Mouse (Mus musculus) stomach, postnatal 0 days (tissue): ENCODE measurements around the gene Apobec1. TPM values are rescaled to one million over a fixed set of nuclear protein-coding genes. Genes with fewer than 3 reads are reported as not detected.
"Not testable (repeated sequence)": the region's sequence is repeated elsewhere in the genome, so short reads cannot be mapped to it uniquely, and the experiment has no call there.

Source experiments
- ATAC-seq: fragments of 200-750 bp; cut with Nextera tagmentation; 2 replicates; pipeline ENCODE4 v1.8.0; 2017; ENCODE audit not compliant: low FRiP score, low TSS enrichment
- DNase-seq: peaks from one replicate; pipeline ENCODE4 v3.0.0-alpha.2; 2016; ENCODE audit warnings: low spot score
- H3K27ac ChIP-seq: fragments of 300-500 bp; sonication (generic); replicated peaks from 2 replicates; pipeline ENCODE4 v1.5.1; 2014; ENCODE audit warnings: mild to moderate bottlenecking, control low read depth
- H3K27me3 ChIP-seq: fragments of 300-500 bp; sonication (generic); 2 replicates; pipeline ENCODE4 v1.6.1; 2014; ENCODE audit warnings: low read length; ENCODE audit not compliant: control insufficient read depth, insufficient read depth
- H3K36me3 ChIP-seq: fragments of 300-500 bp; sonication (generic); 2 replicates; pipeline ENCODE4 v1.6.1; 2014; ENCODE audit warnings: low read length, mixed read lengths; ENCODE audit not compliant: control insufficient read depth, insufficient read depth
- H3K4me1 ChIP-seq: fragments of 300-500 bp; sonication (generic); replicated peaks from 2 replicates; pipeline ENCODE4 v1.6.1; 2014; ENCODE audit warnings: antibody characterized with exemption; ENCODE audit not compliant: control insufficient read depth, insufficient read depth
- H3K4me2 ChIP-seq: fragments of 300-500 bp; sonication (generic); replicated peaks from 2 replicates; pipeline ENCODE4 v1.6.1; 2014; ENCODE audit warnings: low read depth, mild to moderate bottlenecking, control low read depth, moderate library complexity
- H3K4me3 ChIP-seq: fragments of 300-500 bp; sonication (generic); 2 replicates; pipeline ENCODE4 v1.5.1; 2014; ENCODE audit warnings: low read depth, low read length, control low read depth
- H3K9ac ChIP-seq: fragments of 300-500 bp; sonication (generic); 2 replicates; pipeline ENCODE4 v1.6.1; 2014; ENCODE audit warnings: mild to moderate bottlenecking, low read length, control low read depth, mixed read lengths
- H3K9me3 ChIP-seq: fragments of 300-500 bp; sonication (generic); 2 replicates; pipeline ENCODE4 v1.6.1; 2016; ENCODE audit warnings: low read length; ENCODE audit not compliant: control insufficient read depth
- CTCF ChIP-seq: IDR thresholded peaks from 2 replicates; pipeline ENCODE4 v1.5.1; 2016; ENCODE audit warnings: antibody characterized with exemption, low read depth, mild to moderate bottlenecking, moderate library complexity
- EP300 ChIP-seq: optimal IDR thresholded peaks from 2 replicates; pipeline ENCODE3; 2016; ENCODE audit warnings: antibody characterized with exemption
- WGBS: fragments of 180-500 bp; shearing (Covaris S2); extraction: QIAGEN DNeasy Blood & Tissue Kit; methylation state at CpG from one replicate; pipeline ENCODE4 v1.1.7; 2014; 5-methylcytosine and 5-hydroxymethylcytosine counted together
- polyA plus RNA-seq: library from polyadenylated mRNA; unstranded; fragments of >200 nt; fragmentation: Nextera tagmentation; extraction: Ambion mirVana; gene quantifications from 2 replicates; pipeline ENCODE4 v1.2.1, GENCODE M21; 2015

The Apobec1 gene
- polyA plus RNA-seq = 7.3 and 7.8 TPM in 2 replicates

DNA sequence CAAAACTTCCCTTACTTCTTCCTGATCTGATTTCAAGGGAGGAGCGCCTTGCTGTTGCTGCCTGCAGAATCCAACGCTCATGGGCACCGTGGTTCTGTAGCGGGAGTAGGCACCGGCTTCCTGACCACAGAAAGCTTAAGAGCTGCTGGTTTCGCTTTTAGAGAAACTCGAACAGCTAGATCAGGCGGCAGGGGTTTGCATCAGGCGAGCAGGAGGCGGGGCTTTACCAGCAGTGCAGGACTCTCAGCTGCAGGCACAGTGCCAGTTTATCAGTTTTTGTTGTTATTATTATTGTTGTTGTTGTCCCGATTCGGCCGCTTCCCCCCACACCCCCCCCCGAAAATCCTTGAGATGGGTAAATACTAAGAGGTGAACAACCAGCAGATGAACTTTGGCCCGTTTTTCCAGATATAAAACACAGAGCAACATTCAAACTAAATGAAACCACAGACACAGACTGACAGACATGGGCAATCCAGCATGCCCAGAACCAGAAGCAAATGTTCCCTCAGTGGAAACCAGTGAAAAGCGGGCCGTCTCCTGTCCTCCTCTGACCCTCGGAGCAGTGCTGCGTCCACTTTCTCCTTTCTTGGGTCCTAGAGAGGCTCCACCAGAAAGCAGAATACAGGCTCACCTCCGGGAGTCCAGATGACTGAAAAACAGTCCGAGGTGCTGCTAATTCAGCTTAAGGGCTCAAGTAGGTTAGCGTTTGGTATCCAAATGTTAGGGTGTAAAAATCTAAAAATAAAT, at the start of gene Apobec1:
Gene Apobec1 (minus strand): TSS at position 203 of the 750 bp plus-strand sequence.
- no peak for TF ChIP-seq EP300
- TF ChIP-seq CTCF = no peak
- ATAC-seq (peak; percentile 88), DNase-seq (peak; percentile 79)
- Histone ChIP-seq H3K9me3 (no peaks in the 10 kb centered on the region), H3K4me2 (peak within 1 kb of the TSS; percentile 58), H3K9ac (peak within 1 kb of the TSS; percentile 61), H3K36me3 (no peaks in the 10 kb centered on the region), H3K27ac (peak within 1 kb of the TSS; percentile 88), H3K4me1 (no peaks in the 10 kb centered on the region), H3K27me3 (no peaks in the 10 kb centered on the region), H3K4me3 (peak within 1 kb of the TSS; percentile 55)
- WGBS = 1% methylated on average over 22 of the region's 22 CpGs

DNA sequence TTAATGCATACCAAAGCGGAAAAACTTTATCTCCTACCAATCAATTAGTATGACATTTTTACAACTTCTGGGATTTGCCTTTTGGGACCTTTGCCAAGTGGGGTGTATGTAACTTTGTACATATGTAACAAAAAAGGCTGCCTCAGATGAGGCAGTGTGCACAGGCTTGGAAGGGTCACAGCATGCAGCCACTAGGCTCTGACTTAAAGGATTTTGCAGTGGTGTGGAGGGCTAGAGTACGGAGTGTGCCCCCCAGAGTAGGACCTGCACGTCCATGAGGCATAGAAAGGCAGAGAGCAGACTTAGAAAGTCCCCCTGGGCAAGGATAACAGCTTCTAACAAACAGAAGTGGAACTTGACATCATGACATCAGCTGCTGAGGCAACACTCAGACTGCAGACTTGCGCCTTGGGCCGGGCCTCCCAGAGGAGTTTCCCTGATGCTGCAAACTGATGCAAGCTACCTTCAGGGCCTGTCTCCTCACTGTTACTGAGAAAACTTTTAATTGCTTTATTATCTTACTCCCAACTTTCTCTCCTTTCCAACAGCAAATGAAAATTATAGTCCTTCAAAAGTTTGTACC, 48.2 kb upstream of the Apobec1 start:
- 62% methylated on average over 5 of the region's 5 CpGs for WGBS
- H3K4me1 ChIP-seq = no peaks in the 10 kb centered on the region
- no peak for DNase-seq
- H3K9me3 ChIP-seq = no peaks in the 10 kb centered on the region
- no peaks in the 10 kb centered on the region for H3K27me3 ChIP-seq
- TF ChIP-seq EP300 (no peak), CTCF (no peak)
- no peak overlapping the region for H3K27ac ChIP-seq
- no peak overlapping the region for H3K9ac ChIP-seq
- H3K36me3 ChIP-seq = no peaks in the 10 kb centered on the region
- no peak for ATAC-seq
- no peak overlapping the region for H3K4me2 ChIP-seq
- no peak overlapping the region for H3K4me3 ChIP-seq

- no peak for TF ChIP-seq CTCF
- no peak for TF ChIP-seq EP300
Observed at GRCm38 (mm10) chr6:122649903-122650302, 47.7 kb upstream of the Apobec1 start.

GRCm38 (mm10) chr6:122644196-122644595, 42.0 kb upstream of the Apobec1 start:
- H3K9ac ChIP-seq, DNase-seq, H3K9me3 ChIP-seq, H3K27me3 ChIP-seq, H3K27ac ChIP-seq, H3K36me3 ChIP-seq, ATAC-seq, H3K4me2 ChIP-seq, H3K4me3 ChIP-seq, H3K4me1 ChIP-seq: not testable (repeated sequence)
- 92% methylated on average over 20 of the region's 21 CpGs for WGBS

More at GRCm38 (mm10) chr6:122649903-122650302, 47.7 kb upstream of the Apobec1 start:
- Histone ChIP-seq H3K4me2 (no peak overlapping the region), H3K27me3 (no peaks in the 10 kb centered on the region), H3K36me3 (no peaks in the 10 kb centered on the region), H3K9ac (no peak overlapping the region), H3K27ac (no peak overlapping the region), H3K9me3 (no peaks in the 10 kb centered on the region), H3K4me3 (no peak overlapping the region), H3K4me1 (no peaks in the 10 kb centered on the region)
- WGBS = 83% methylated on average over 3 of the region's 3 CpGs
- DNase-seq (no peak), ATAC-seq (no peak)

DNA sequence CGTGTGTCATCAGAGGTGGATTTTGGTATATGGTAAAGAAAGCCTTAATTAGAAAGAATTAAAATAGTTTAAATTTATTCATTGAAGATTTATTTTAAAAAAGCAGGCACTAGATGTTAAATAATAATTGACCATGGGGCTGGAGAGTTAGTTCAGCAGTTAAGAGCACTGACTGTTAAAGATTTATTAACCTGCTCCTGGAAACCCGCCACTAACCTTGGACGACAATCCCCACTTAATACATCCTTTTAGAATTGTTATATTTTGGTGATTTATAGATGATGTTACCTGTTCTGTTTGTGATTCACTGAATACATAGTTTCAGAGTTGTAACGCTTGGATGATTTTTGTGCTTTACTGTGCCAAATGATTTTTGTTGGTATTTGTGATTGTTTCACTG, 35.3 kb upstream of the Apobec1 start:
- not testable (repeated sequence) for H3K4me2 ChIP-seq, H3K4me1 ChIP-seq, ATAC-seq, H3K36me3 ChIP-seq, H3K9ac ChIP-seq, H3K4me3 ChIP-seq, H3K27ac ChIP-seq, DNase-seq, H3K27me3 ChIP-seq, H3K9me3 ChIP-seq
- WGBS = 55% methylated on average over 4 of the region's 4 CpGs

- TF ChIP-seq CTCF (no peak), EP300 (no peak)
- Histone ChIP-seq H3K9ac (no peak overlapping the region), H3K9me3 (no peaks in the 10 kb centered on the region), H3K4me3 (no peak overlapping the region), H3K27ac (no peak overlapping the region), H3K4me2 (no peak overlapping the region), H3K36me3 (no peaks in the 10 kb centered on the region), H3K4me1 (no peaks in the 10 kb centered on the region), H3K27me3 (no peaks in the 10 kb centered on the region)
- 71% methylated on average over 3 of the region's 3 CpGs for WGBS
- ATAC-seq (no peak), DNase-seq (no peak)
Observed at GRCm38 (mm10) chr6:122636666-122637065, 34.4 kb upstream of the Apobec1 start.
